Mouse (Mus musculus) midbrain, embryonic 14.5 days (tissue): ENCODE results near the gene 1700012B09Rik. TPM values are rescaled to one million over a fixed set of nuclear protein-coding genes. Genes with fewer than 3 reads are reported as not detected.

Experiments used
- ATAC-seq: fragments of 200-750 bp; cut with Nextera tagmentation; 2 replicates; pipeline ENCODE4 v1.8.0; 2017; ENCODE audit warnings: moderate number of reproducible peaks, moderate library complexity; ENCODE audit not compliant: low FRiP score, low TSS enrichment
- DNase-seq: peaks from one replicate; pipeline ENCODE4 v3.0.0-alpha.2; 2015
- H3K27ac ChIP-seq: fragments of 300-500 bp; sonication (generic); replicated peaks from 2 replicates; pipeline ENCODE4 v1.5.1; 2014; ENCODE audit warnings: mild to moderate bottlenecking, low read depth, low read length, moderate library complexity
- H3K27me3 ChIP-seq: fragments of 300-500 bp; sonication (generic); 2 replicates; pipeline ENCODE4 v1.6.1; 2014; ENCODE audit warnings: low read length, control low read depth, mixed read lengths; ENCODE audit not compliant: control insufficient read depth, insufficient read depth
- H3K36me3 ChIP-seq: fragments of 300-500 bp; sonication (generic); 2 replicates; pipeline ENCODE4 v1.6.1; 2014; ENCODE audit warnings: low read length, control low read depth; ENCODE audit not compliant: control insufficient read depth, insufficient read depth
- H3K4me1 ChIP-seq: fragments of 300-500 bp; sonication (generic); 2 replicates; pipeline ENCODE4 v1.6.1; 2014; ENCODE audit warnings: mild to moderate bottlenecking, antibody characterized with exemption, low read length, control low read depth; ENCODE audit not compliant: control insufficient read depth, insufficient read depth
- H3K4me2 ChIP-seq: fragments of 300-500 bp; sonication (generic); 2 replicates; pipeline ENCODE4 v1.6.1; 2014; ENCODE audit warnings: mild to moderate bottlenecking, low read length, moderate library complexity
- H3K4me3 ChIP-seq: fragments of 300-500 bp; sonication (generic); replicated peaks from 2 replicates; pipeline ENCODE4 v1.5.1; 2014; ENCODE audit warnings: low read depth, low read length
- H3K9ac ChIP-seq: fragments of 300-500 bp; sonication (generic); replicated peaks from 2 replicates; pipeline ENCODE4 v1.6.1; 2014; ENCODE audit warnings: mild to moderate bottlenecking, low read length, moderate library complexity
- H3K9me3 ChIP-seq: fragments of 300-500 bp; sonication (generic); 2 replicates; pipeline ENCODE4 v1.6.1; 2016; ENCODE audit warnings: low read length, control low read depth, mixed read lengths; ENCODE audit not compliant: control insufficient read depth
- WGBS: fragments of 180-500 bp; shearing (Covaris S2); extraction: QIAGEN DNeasy Blood & Tissue Kit; methylation state at CpG from one replicate; pipeline ENCODE4 v1.1.7; 2014; 5-methylcytosine and 5-hydroxymethylcytosine counted together
- polyA plus RNA-seq: library from polyadenylated mRNA; unstranded; fragments of >200 nt; fragmentation: Nextera tagmentation; extraction: Ambion mirVana; gene quantifications from 2 replicates; pipeline ENCODE4 v1.2.1, GENCODE M21; 2014

The 1700012B09Rik gene
- polyA plus RNA-seq, 1 experiment from 2014 or later, result 1.2 TPM

DNA sequence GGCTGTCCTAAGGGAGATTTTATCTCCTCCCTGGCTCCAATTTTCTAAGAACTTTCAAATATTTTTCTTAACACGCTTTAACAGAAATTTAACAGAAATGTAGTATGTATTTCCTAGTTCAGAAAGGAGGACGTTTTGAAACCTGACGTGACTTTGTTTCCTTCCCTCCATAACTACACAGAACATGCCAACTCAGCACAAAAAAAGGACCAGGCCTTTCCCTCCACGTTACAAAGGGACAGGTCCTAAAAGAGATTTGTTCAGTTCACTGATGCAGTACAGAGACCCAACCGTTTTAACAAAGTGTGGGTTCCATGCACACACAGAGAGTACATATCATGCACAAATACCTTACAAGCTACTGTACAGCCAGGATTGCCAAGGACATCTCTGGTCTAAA, 49.2 kb downstream of the 1700012B09Rik start:
- 0 out of 2 replicates have a peak, but pooled peaks cover 3% of the 10 kb centered on the region for H3K4me1 ChIP-seq
- whole genome bisulfite sequencing, result 81% methylated on average over 5 of the region's 5 CpGs
- H3K9me3 ChIP-seq, result no peaks in the 10 kb centered on the region
- H3K27ac ChIP-seq, result no peak overlapping the region
- no peaks in the 10 kb centered on the region for H3K27me3 ChIP-seq
- no peak overlapping the region for H3K9ac ChIP-seq
- H3K36me3 ChIP-seq, result no peaks in the 10 kb centered on the region
- no peak overlapping the region for H3K4me2 ChIP-seq
- no peak overlapping the region for H3K4me3 ChIP-seq
- no peak for DNase-seq
- ATAC-seq, result no peak

DNA sequence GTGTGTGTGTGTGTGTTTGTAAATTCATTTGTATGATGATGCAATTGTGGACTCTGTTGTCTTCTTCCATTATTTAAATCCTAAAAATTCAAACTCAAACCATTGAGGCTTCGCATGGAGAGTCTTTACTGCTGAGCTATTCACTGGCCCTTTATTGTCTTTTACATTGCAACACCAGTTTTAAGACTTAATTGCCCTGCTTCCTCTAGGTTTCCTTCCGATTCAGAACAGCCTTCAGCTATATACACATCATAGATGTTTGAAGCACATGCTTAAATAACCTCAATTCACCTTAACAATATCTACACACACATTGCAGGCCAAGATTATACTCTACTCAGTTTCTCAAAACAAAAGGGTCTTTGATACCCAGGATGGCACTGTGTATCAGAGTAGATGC, 50.4 kb downstream of the 1700012B09Rik start:
- DNase-seq, result no peak
- H3K4me2 ChIP-seq, result no peak overlapping the region
- H3K9me3 ChIP-seq, result no peaks in the 10 kb centered on the region
- WGBS, result 60% methylated on average over 2 of the region's 2 CpGs
- H3K27ac ChIP-seq, result no peak overlapping the region
- no peaks in the 10 kb centered on the region for H3K36me3 ChIP-seq
- no peak overlapping the region for H3K4me3 ChIP-seq
- no peaks in the 10 kb centered on the region for H3K27me3 ChIP-seq
- no peak overlapping the region for H3K9ac ChIP-seq
- 0 out of 2 replicates have a peak, but pooled peaks cover 3% of the 10 kb centered on the region for H3K4me1 ChIP-seq
- ATAC-seq, result no peak

DNA sequence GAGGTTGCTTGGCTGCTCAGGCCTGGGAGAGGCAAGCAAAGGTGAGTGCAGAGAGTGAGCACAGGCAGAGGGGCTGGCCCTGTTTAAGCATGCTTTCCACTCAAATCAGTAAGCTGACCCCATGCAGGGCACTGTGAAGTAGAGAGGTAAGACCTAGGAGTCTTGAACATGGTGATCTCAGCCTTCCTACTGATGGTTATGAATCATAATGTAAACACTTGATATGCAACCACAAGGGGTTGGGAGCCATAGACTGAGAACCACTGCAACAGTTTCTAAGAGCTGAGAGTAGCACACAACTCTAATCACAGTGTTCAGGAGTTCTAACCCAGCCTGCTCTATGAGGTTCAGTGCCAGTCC, 52.5 kb downstream of the 1700012B09Rik start:
- no peak overlapping the region for H3K9ac ChIP-seq
- H3K36me3 ChIP-seq, result no peaks in the 10 kb centered on the region
- H3K4me1 ChIP-seq, result 0 out of 2 replicates have a peak, but pooled peaks cover 3% of the 10 kb centered on the region
- H3K9me3 ChIP-seq, result no peaks in the 10 kb centered on the region
- H3K27me3 ChIP-seq, result no peaks in the 10 kb centered on the region
- no peak overlapping the region for H3K27ac ChIP-seq
- H3K4me3 ChIP-seq, result no peak overlapping the region
- ATAC-seq, result no peak
- H3K4me2 ChIP-seq, result peak overlapping the region; percentile 19; the same call in 1 of the 2 replicates
- no peak for DNase-seq

GRCm38 (mm10) chr9:14717689-14718331, 53.0 kb downstream of the 1700012B09Rik start:
- Histone ChIP-seq H3K4me1 (0 out of 2 replicates have a peak, but pooled peaks cover 3% of the 10 kb centered on the region), H3K4me2 (peak overlapping the region; percentile 19; the same call in 1 of the 2 replicates), H3K9ac (no peak overlapping the region), H3K27me3 (no peaks in the 10 kb centered on the region), H3K4me3 (no peak overlapping the region), H3K27ac (no peak overlapping the region), H3K36me3 (no peaks in the 10 kb centered on the region), H3K9me3 (no peaks in the 10 kb centered on the region)
- DNase-seq (peak; percentile 64), ATAC-seq (peak; percentile 67; the same call in 1 of the 2 replicates)
- WGBS, result 34% methylated on average over 14 of the region's 14 CpGs

- no peak overlapping the region for H3K4me3 ChIP-seq
- H3K4me2 ChIP-seq, result no peak overlapping the region
- no peak overlapping the region for H3K27ac ChIP-seq
- WGBS, result 87% methylated on average over 15 of the region's 15 CpGs
- no peaks in the 10 kb centered on the region for H3K27me3 ChIP-seq
- 0 out of 2 replicates have a peak, but pooled peaks cover 3% of the 10 kb centered on the region for H3K4me1 ChIP-seq
- no peak for ATAC-seq
- DNase-seq, result no peak
- H3K36me3 ChIP-seq, result no peaks in the 10 kb centered on the region
- no peak overlapping the region for H3K9ac ChIP-seq
- no peaks in the 10 kb centered on the region for H3K9me3 ChIP-seq
These were observed 55.6 kb downstream of the 1700012B09Rik start for GRCm38 (mm10) chr9:14715258-14715657.

DNA sequence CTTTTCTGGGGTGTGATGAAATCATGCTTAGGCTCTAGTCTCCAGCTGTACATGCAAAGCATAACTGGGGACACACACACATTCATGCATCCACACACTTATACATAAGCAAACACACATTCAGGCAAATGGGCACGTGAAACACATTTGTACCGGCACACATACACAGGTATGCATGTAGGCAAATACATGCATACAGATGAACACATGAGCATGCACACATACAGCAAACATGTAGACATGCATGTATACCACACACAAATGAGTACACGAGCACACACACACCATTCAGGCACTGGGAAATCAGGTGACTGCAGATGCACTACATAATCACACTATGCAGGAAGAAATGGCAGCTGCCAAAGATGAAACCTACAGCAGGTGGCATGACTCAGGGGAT, 59.9 kb downstream of the 1700012B09Rik start:
- Histone ChIP-seq H3K36me3 (no peaks in the 10 kb centered on the region), H3K27me3 (no peaks in the 10 kb centered on the region), H3K27ac (no peak overlapping the region), H3K9me3 (no peaks in the 10 kb centered on the region), H3K4me3 (no peak overlapping the region), H3K4me1 (no peaks in the 10 kb centered on the region), H3K4me2 (no peak overlapping the region), H3K9ac (no peak overlapping the region)
- ATAC-seq, result no peak
- DNase-seq, result no peak
- 87% methylated on average over 3 of the region's 3 CpGs for WGBS

Other genes with a start within 250 kb of the 1700012B09Rik start
- 8.7 and 12.5 TPM in 2 replicates for gene Amotl1, start 126.0 kb downstream of the 1700012B09Rik start, polyA plus RNA-seq
- 0.40 and 0.41 TPM in 2 replicates for gene Piwil4, start 30.3 kb downstream of the 1700012B09Rik start, polyA plus RNA-seq
- gene Fut4, start 18.6 kb downstream of the 1700012B09Rik start, polyA plus RNA-seq, result 1.3 and 1.9 TPM in 2 replicates
- gene Mre11a, start 13.6 kb upstream of the 1700012B09Rik start, polyA plus RNA-seq, result 9.0 and 16.1 TPM in 2 replicates
- gene Ankrd49, start 13.8 kb upstream of the 1700012B09Rik start, polyA plus RNA-seq, result 32.2 and 35.4 TPM in 2 replicates
- gene Gpr83, start 89.2 kb upstream of the 1700012B09Rik start, polyA plus RNA-seq, result 3.5 TPM in 2 replicates
- gene Izumo1r, start 132.9 kb upstream of the 1700012B09Rik start, polyA plus RNA-seq, result not detected in 2 replicates